Mouse (Mus musculus) embryonic facial prominence, embryonic 15.5 days (tissue): ENCODE results near the gene Ephb4. TPM values are rescaled to one million over a fixed set of nuclear protein-coding genes. Genes with fewer than 3 reads are reported as not detected.

ENCODE experiments used
- ATAC-seq: fragments of 200-750 bp; cut with Nextera tagmentation; 2 replicates; pipeline ENCODE4 v1.8.0; 2017; ENCODE audit warnings: low read depth, moderate TSS enrichment; ENCODE audit not compliant: insufficient number of reproducible peaks, low FRiP score, low TSS enrichment
- H3K27ac ChIP-seq: fragments of 300-500 bp; sonication (generic); replicated peaks from 2 replicates; pipeline ENCODE4 v1.5.1; 2015; ENCODE audit warnings: mild to moderate bottlenecking, inconsistent platforms
- H3K27me3 ChIP-seq: fragments of 300-500 bp; sonication (generic); 2 replicates; pipeline ENCODE4 v1.6.1; 2015; ENCODE audit warnings: inconsistent platforms
- H3K36me3 ChIP-seq: fragments of 300-500 bp; sonication (generic); 2 replicates; pipeline ENCODE4 v1.6.1; 2015; ENCODE audit warnings: mild to moderate bottlenecking, inconsistent platforms
- H3K4me1 ChIP-seq: fragments of 300-500 bp; sonication (generic); 2 replicates; pipeline ENCODE4 v1.6.1; 2015; ENCODE audit warnings: inconsistent platforms
- H3K4me2 ChIP-seq: fragments of 300-500 bp; sonication (generic); replicated peaks from 2 replicates; pipeline ENCODE4 v1.6.1; 2015; ENCODE audit warnings: mild to moderate bottlenecking, inconsistent platforms
- H3K4me3 ChIP-seq: fragments of 300-500 bp; sonication (generic); replicated peaks from 2 replicates; pipeline ENCODE4 v1.5.1; 2015; ENCODE audit warnings: mild to moderate bottlenecking, inconsistent platforms
- H3K9ac ChIP-seq: fragments of 300-500 bp; sonication (generic); 2 replicates; pipeline ENCODE4 v1.6.1; 2015; ENCODE audit warnings: inconsistent platforms
- H3K9me3 ChIP-seq: fragments of 300-500 bp; sonication (generic); replicated peaks from 2 replicates; pipeline ENCODE4 v1.6.1; 2016; ENCODE audit warnings: inconsistent platforms
- WGBS: fragments of 180-500 bp; shearing (Covaris S2); methylation state at CpG from one replicate; pipeline ENCODE4 v1.1.7; 2015; 5-methylcytosine and 5-hydroxymethylcytosine counted together
- polyA plus RNA-seq: library from polyadenylated mRNA; unstranded; fragments of >200 nt; fragmentation: Nextera tagmentation; extraction: Ambion mirVana; gene quantifications from 2 replicates; pipeline ENCODE4 v1.2.1, GENCODE M21; 2015

The Ephb4 gene
- polyA plus RNA-seq, 1 experiment from 2014 or later, result 66.1 TPM

DNA sequence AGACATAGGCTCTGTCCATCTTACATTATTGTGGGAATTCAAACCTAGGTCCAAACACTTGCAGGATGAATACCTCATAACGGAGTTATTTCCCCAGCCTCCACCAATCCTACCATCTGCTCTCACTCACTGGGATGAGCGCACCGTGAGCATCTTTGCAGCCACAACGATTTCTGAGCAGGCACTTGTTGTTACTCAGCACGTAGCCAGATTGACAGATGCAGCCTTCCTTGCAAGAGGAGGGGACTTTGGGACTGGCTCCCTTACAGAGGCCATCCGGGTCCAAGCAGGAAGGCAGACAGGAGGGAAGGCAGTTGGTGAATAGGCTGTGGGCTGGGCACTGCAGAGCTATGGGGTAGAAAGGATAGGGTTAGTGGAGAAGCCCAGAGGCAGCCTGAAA is 59.5 kb downstream of the Ephb4 start:
- ATAC-seq, result no peak
- H3K9ac ChIP-seq, result no peak overlapping the region
- H3K9me3 ChIP-seq, result no peaks in the 10 kb centered on the region
- no peaks in the 10 kb centered on the region for H3K27me3 ChIP-seq
- 54% methylated on average over 6 of the region's 6 CpGs for WGBS
- H3K36me3 ChIP-seq, result no peaks in the 10 kb centered on the region
- H3K4me3 ChIP-seq, result no peak overlapping the region
- no peak overlapping the region for H3K27ac ChIP-seq
- no peaks in the 10 kb centered on the region for H3K4me1 ChIP-seq
- no peak overlapping the region for H3K4me2 ChIP-seq

DNA sequence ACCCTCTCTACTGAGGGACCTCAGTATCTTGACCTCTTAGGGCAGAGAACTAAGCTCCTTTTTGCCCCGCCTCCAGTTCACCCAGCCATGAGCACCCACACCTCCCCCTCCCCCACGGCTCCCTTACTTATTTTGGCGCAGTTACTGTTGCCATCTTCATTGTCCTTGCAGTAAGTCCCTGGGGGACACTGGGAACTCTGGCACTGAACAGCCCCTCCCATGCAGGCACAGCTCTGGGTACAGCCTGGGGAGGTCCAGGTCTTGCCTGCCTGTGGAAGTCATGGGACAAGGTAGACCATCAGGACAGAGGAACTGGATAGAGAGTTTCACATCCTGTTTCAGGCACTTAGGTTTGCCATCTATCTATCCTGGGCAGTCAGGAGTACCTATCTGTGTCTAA is 60.2 kb downstream of the Ephb4 start:
- H3K4me1 ChIP-seq, result no peaks in the 10 kb centered on the region
- H3K9me3 ChIP-seq, result no peaks in the 10 kb centered on the region
- WGBS, result 74% methylated on average over 3 of the region's 3 CpGs
- H3K27me3 ChIP-seq, result no peaks in the 10 kb centered on the region
- H3K9ac ChIP-seq, result no peak overlapping the region
- no peak overlapping the region for H3K27ac ChIP-seq
- no peak overlapping the region for H3K4me3 ChIP-seq
- no peak for ATAC-seq
- H3K4me2 ChIP-seq, result no peak overlapping the region
- no peaks in the 10 kb centered on the region for H3K36me3 ChIP-seq

DNA sequence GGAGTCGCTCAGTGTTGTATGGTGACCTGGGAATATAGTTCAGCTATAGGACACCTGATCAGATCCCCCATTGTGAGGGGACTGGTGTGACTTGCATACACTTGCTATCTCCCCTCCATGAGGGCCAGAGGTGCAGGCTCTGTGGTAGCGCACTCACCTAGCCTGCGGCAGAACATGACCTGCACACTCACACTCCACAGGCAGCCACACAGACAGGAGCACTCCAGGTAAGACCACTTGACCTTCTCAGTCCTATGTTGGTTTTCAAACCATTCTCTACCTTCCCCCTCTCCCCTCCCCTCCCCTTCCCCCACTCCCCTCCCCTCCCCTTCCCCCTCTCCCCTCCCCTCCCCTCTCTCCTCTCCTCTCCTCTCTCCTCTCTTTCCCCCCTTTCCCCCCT is 60.6 kb downstream of the Ephb4 start:
- Histone ChIP-seq H3K9ac (no peak overlapping the region), H3K4me3 (no peak overlapping the region), H3K36me3 (no peaks in the 10 kb centered on the region), H3K27ac (no peak overlapping the region), H3K4me1 (no peaks in the 10 kb centered on the region), H3K9me3 (no peaks in the 10 kb centered on the region), H3K4me2 (no peak overlapping the region), H3K27me3 (no peaks in the 10 kb centered on the region)
- ATAC-seq, result no peak
- 94% methylated on average over 3 of the region's 3 CpGs for WGBS

DNA sequence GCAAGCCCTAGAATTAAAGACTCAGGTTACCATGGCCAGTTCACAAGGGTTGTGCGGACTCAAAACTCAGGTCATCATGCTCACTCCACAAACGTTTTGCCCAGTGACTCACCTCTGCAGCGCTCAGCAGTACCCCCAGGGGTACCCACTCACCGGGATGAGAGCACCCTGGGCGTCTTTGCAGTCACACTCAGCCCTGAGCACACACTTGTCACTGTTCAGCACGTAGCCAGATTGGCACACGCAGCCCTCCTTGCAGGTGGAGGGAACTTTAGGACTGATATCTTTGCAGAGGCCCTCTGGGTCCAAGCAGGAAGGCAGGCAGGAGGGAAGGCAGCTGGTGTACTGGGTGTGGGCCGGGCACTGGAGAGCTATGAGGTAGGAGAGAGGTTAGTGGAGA is 61.3 kb downstream of the Ephb4 start:
- no peak overlapping the region for H3K27ac ChIP-seq
- no peak for ATAC-seq
- no peak overlapping the region for H3K4me2 ChIP-seq
- no peaks in the 10 kb centered on the region for H3K9me3 ChIP-seq
- no peaks in the 10 kb centered on the region for H3K4me1 ChIP-seq
- H3K27me3 ChIP-seq, result no peaks in the 10 kb centered on the region
- WGBS, result 60% methylated on average over 8 of the region's 8 CpGs
- H3K9ac ChIP-seq, result no peak overlapping the region
- H3K4me3 ChIP-seq, result no peak overlapping the region
- no peaks in the 10 kb centered on the region for H3K36me3 ChIP-seq

DNA sequence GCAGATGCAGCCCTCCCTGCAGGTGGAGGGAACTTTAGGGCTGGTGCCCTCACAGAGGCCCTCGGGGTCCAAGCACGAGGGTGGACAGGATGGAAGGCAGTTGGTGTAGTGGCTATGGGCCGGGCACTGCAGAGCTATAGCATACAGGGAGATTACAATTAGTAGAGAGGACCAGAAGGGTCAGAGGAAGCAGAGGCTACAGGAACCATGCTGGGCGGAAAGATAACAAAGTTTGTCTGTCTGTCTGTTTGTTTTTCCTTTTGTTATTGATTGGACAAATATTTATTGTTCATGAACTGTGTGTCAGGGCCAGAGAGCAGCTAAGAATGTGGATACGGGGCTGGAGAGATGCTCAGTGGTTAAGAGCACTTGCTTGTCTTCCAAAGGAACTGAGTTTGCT is 64.3 kb downstream of the Ephb4 start:
- Histone ChIP-seq H3K27ac (no peak overlapping the region), H3K4me3 (no peak overlapping the region), H3K36me3 (no peaks in the 10 kb centered on the region), H3K27me3 (no peaks in the 10 kb centered on the region), H3K4me1 (no peaks in the 10 kb centered on the region; the same call in 1 of the 2 replicates), H3K9me3 (no peaks in the 10 kb centered on the region), H3K9ac (no peak overlapping the region), H3K4me2 (no peak overlapping the region)
- ATAC-seq, result no peak
- WGBS, result 43% methylated on average over 5 of the region's 5 CpGs

DNA sequence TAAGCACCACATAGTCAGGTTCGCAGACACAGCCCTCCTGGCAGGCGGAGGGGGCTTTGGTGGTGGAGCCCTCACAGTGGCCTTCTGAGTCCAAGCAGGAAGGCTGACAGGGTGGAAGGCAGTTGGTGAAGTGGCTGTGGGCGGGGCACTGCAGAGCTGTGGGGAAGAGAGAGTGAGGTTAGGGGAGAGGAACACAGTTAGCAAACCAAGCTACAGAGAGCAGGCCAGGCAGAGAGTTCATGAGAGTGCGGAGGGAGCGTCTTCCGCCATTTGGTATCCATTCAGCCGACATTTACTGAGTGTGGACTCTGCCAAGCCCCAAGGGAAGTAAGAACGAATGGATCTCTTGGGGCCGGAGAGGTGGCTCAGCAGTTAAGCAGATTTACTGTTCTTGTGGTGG is 69.2 kb downstream of the Ephb4 start:
- H3K36me3 ChIP-seq, result no peaks in the 10 kb centered on the region
- no peak overlapping the region for H3K4me3 ChIP-seq
- H3K27me3 ChIP-seq, result no peaks in the 10 kb centered on the region
- no peaks in the 10 kb centered on the region; the same call in 1 of the 2 replicates for H3K4me1 ChIP-seq
- WGBS, result 71% methylated on average over 9 of the region's 9 CpGs
- H3K9me3 ChIP-seq, result no peaks in the 10 kb centered on the region
- no peak overlapping the region for H3K27ac ChIP-seq
- H3K4me2 ChIP-seq, result no peak overlapping the region
- no peak for ATAC-seq
- no peak overlapping the region for H3K9ac ChIP-seq

DNA sequence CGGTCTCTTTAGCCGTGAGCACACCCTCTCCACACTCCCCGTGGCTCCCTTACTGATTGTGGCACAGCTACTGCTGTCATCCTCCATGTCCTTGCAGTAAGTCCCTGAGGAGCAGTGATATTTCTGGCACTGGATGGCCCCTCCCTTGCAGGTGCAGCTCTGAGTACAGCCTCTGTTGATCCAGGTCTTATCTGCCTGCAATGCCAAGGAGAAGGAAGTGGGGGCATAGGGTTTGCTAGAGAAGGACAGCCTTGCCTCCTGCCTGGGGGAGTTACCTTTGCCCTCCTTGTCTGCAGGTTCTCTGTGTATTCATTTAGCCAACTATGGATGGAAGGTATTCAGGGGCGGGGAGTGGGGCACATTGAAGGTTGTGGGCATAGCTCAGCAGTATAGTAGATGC is 69.9 kb downstream of the Ephb4 start:
- ATAC-seq, result no peak
- Histone ChIP-seq H3K9ac (no peak overlapping the region), H3K27me3 (no peaks in the 10 kb centered on the region), H3K4me1 (no peaks in the 10 kb centered on the region; the same call in 1 of the 2 replicates), H3K36me3 (no peaks in the 10 kb centered on the region), H3K4me3 (no peak overlapping the region), H3K4me2 (no peak overlapping the region), H3K27ac (no peak overlapping the region), H3K9me3 (no peaks in the 10 kb centered on the region)
- WGBS, result 76% methylated on average over 4 of the region's 4 CpGs

DNA sequence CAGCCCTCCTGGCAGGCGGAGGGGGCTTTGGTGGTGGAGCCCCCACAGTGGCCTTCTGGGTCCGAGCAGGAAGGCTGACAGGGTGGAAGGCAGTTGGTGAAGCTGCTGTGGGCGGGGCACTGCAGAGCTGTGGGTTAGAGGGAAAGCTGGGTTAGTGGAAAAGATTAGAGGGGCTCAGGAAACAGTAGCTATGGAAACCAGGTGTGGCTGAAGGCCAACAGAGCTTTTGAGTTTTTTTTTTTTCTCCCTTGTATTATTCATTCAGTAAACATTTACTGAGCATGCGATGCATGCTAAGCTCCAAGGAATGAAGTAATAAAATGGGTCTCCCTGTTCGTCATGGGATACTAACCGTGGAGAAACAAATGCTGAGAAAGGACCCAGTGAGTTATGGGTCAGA is 75.7 kb downstream of the Ephb4 start:
- Histone ChIP-seq H3K9me3 (no peaks in the 10 kb centered on the region), H3K4me3 (no peak overlapping the region), H3K27me3 (no peaks in the 10 kb centered on the region), H3K36me3 (no peaks in the 10 kb centered on the region), H3K4me2 (no peak overlapping the region), H3K27ac (no peak overlapping the region), H3K4me1 (peaks cover 4% of the 10 kb centered on the region; the same call in 1 of the 2 replicates), H3K9ac (no peak overlapping the region)
- 37% methylated on average over 6 of the region's 6 CpGs for WGBS
- no peak for ATAC-seq

Other genes starting within 250 kb of the Ephb4 start
- gene Trim56, start 233.9 kb upstream of the Ephb4 start, polyA plus RNA-seq, result 7.8 and 8.5 TPM in 2 replicates
- 0.09 TPM in 1 of 2 replicates, not detected in the other for gene Muc3, start 200.8 kb upstream of the Ephb4 start, polyA plus RNA-seq
- 0.17 and 0.28 TPM in 2 replicates for gene Muc3a, start 137.7 kb upstream of the Ephb4 start, polyA plus RNA-seq
- 19.0 and 24.0 TPM in 2 replicates for gene Ache, start 62.6 kb upstream of the Ephb4 start, polyA plus RNA-seq
- gene Ufsp1, start 55.5 kb upstream of the Ephb4 start, polyA plus RNA-seq, result 10.9 and 11.0 TPM in 2 replicates
- gene Srrt, start 42.4 kb upstream of the Ephb4 start, polyA plus RNA-seq, result 124 TPM in 2 replicates
- gene Trip6, start 35.7 kb upstream of the Ephb4 start, polyA plus RNA-seq, result 112 and 117 TPM in 2 replicates
- 14.8 and 16.3 TPM in 2 replicates for gene Slc12a9, start 16.5 kb upstream of the Ephb4 start, polyA plus RNA-seq
- 0.21 and 0.23 TPM in 2 replicates for gene Zan, start 127.0 kb downstream of the Ephb4 start, polyA plus RNA-seq
- 45.1 and 45.9 TPM in 2 replicates for gene Pop7, start 152.4 kb downstream of the Ephb4 start, polyA plus RNA-seq
- gene Gigyf1, start 168.4 kb downstream of the Ephb4 start, polyA plus RNA-seq, result 12.7 and 15.5 TPM in 2 replicates
- gene Epo, start 183.1 kb downstream of the Ephb4 start, polyA plus RNA-seq, result not detected in 2 replicates
- 442 and 451 TPM in 2 replicates for gene Gnb2, start 183.4 kb downstream of the Ephb4 start, polyA plus RNA-seq
- gene Actl6b, start 203.4 kb downstream of the Ephb4 start, polyA plus RNA-seq, result 1.4 and 2.8 TPM in 2 replicates
- gene Tfr2, start 219.7 kb downstream of the Ephb4 start, polyA plus RNA-seq, result 1.5 and 2.0 TPM in 2 replicates